Mouse (Mus musculus): ENCODE measurements at regions not wholly inside any gene's neighbourhood (a gene's known extent, or its start where the extent isn't known, plus 50 kb on each side); places are given as distances from the start of the nearest gene placed in this dataset.

DNA sequence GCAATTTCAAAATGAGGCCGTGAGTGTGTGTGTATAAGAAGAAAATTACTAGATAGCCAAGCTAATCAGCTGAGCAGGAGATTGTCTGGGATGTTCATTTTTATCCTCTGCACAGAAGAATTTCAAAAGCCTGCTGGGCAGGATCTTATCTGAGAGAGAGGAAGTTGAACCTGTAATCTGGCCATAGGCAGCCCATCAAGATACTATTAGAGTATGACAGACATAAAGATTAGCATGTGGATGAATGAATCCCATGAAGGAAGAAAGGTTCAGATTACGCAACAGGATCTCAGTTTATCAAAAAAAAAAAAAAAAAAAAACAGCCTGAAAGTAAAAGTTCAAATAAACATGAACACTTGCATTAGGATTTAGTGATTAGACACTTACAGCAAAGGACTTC lies 317.3 kb upstream of the C030005K15Rik start:
- WGBS, result 69% methylated on average over 2 of the region's 2 CpGs
- H3K9me3 ChIP-seq (ENCODE audit: control insufficient read depth, low read length), result no peaks in the 10 kb centered on the region
- H3K4me1 ChIP-seq (ENCODE audit: control insufficient read depth in 2 of 2, insufficient read depth in 2 of 2, low read length in 2 of 2), result no peaks in the 10 kb centered on the region; a peak in 1 of 4 replicates
- no peaks in the 10 kb centered on the region for H3K36me3 ChIP-seq (ENCODE audit: control insufficient read depth, insufficient read depth, low read length)
- ATAC-seq (ENCODE audit: insufficient number of reproducible peaks, insufficient read depth, low FRiP score, low read depth), result no peak
- no peak overlapping the region for H3K4me3 ChIP-seq (ENCODE audit: control insufficient read depth in 1 of 2, insufficient read depth in 1 of 2, low read depth in 1 of 2, low read length in 2 of 2)
- H3K27ac ChIP-seq (replicated peaks in 1 of 2; ENCODE audit: control insufficient read depth in 1 of 2, insufficient read depth in 1 of 2, low read depth in 2 of 2, low read length in 2 of 2), result no peak overlapping the region
- no peak overlapping the region for H3K4me2 ChIP-seq (ENCODE audit: low read length)
- H3K27me3 ChIP-seq (ENCODE audit: control insufficient read depth, insufficient read depth, low read length), result no peaks in the 10 kb centered on the region
- H3K9ac ChIP-seq (ENCODE audit: low read length), result no peak overlapping the region

DNA sequence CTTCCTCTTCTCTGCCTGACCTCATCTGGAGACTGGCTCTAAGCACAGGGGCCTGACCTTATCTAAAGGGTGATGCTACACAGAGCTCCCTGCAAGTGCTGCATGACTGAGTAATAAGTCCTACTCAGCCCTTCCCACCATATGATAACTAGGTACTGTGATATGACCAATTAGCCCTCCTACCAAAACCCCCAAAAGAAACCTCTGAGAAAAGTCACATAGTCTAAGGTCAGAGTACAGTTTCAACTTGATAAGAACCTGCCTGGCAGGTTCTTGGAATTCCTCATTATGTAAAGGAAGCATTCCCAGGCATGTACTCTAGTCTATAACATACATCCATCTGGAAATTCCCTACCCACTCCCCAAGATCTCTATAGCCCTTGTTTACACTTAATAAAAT lies 318.0 kb upstream of the C030005K15Rik start:
- no peaks in the 10 kb centered on the region for H3K9me3 ChIP-seq (ENCODE audit: control insufficient read depth, low read length)
- H3K27ac ChIP-seq (replicated peaks in 1 of 2; ENCODE audit: control insufficient read depth in 1 of 2, insufficient read depth in 1 of 2, low read depth in 2 of 2, low read length in 2 of 2), result no peak overlapping the region
- no peak overlapping the region for H3K9ac ChIP-seq (ENCODE audit: low read length)
- no peaks in the 10 kb centered on the region for H3K36me3 ChIP-seq (ENCODE audit: control insufficient read depth, insufficient read depth, low read length)
- no peak overlapping the region for H3K4me2 ChIP-seq (ENCODE audit: low read length)
- H3K4me1 ChIP-seq (ENCODE audit: control insufficient read depth in 2 of 2, insufficient read depth in 2 of 2, low read length in 2 of 2), result no peaks in the 10 kb centered on the region; a peak in 1 of 4 replicates
- no peak overlapping the region for H3K4me3 ChIP-seq (ENCODE audit: control insufficient read depth in 1 of 2, insufficient read depth in 1 of 2, low read depth in 1 of 2, low read length in 2 of 2)
- no peaks in the 10 kb centered on the region for H3K27me3 ChIP-seq (ENCODE audit: control insufficient read depth, insufficient read depth, low read length)
- ATAC-seq (ENCODE audit: insufficient number of reproducible peaks, insufficient read depth, low FRiP score, low read depth), result no peak

- no peak overlapping the region for H3K27ac ChIP-seq (replicated peaks in 1 of 2; ENCODE audit: control insufficient read depth in 1 of 2, insufficient read depth in 1 of 2, low read depth in 2 of 2, low read length in 2 of 2)
- WGBS, result 74% methylated on average over 2 of the region's 2 CpGs
- no peaks in the 10 kb centered on the region for H3K4me1 ChIP-seq (ENCODE audit: control insufficient read depth in 2 of 2, insufficient read depth in 2 of 2, low read length in 2 of 2)
- no peak overlapping the region for H3K4me2 ChIP-seq (ENCODE audit: low read length)
- no peak overlapping the region for H3K9ac ChIP-seq (ENCODE audit: low read length)
- H3K27me3 ChIP-seq (ENCODE audit: control insufficient read depth, insufficient read depth, low read length), result no peaks in the 10 kb centered on the region
- H3K4me3 ChIP-seq (ENCODE audit: control insufficient read depth in 1 of 2, insufficient read depth in 1 of 2, low read depth in 1 of 2, low read length in 2 of 2), result no peak overlapping the region
- no peaks in the 10 kb centered on the region for H3K9me3 ChIP-seq (ENCODE audit: control insufficient read depth, low read length)
- H3K36me3 ChIP-seq (ENCODE audit: control insufficient read depth, insufficient read depth, low read length), result no peaks in the 10 kb centered on the region
- ATAC-seq (ENCODE audit: insufficient number of reproducible peaks, insufficient read depth, low FRiP score, low read depth), result no peak
Observed at GRCm38 (mm10) chr10:98073432-98073831, 346.9 kb upstream of the C030005K15Rik start.

GRCm38 (mm10) chr10:98084881-98085280 lies 358.3 kb upstream of the C030005K15Rik start:
- 54% methylated on average over 2 of the region's 2 CpGs for WGBS

DNA sequence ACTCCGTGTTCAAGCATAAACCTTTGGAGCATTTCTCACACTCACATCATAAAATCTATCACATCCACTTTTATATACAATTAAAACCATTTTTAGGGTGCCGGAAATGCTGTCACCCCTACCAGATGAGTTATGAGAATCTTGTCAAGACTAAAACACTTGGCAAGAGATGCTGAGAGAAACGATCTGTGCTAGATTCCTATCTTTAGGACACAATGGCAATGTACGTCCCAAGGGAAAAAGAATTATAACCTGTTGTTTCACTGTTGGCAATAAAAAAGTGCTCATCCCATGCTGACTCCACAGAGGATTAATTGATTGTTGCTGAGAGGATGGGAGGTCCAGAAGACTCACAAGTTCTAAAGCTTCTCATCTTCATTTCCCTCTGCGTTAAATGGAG lies 389.7 kb upstream of the C030005K15Rik start:
- H3K27me3 ChIP-seq (ENCODE audit: control insufficient read depth, insufficient read depth, low read length), result no peaks in the 10 kb centered on the region
- no peaks in the 10 kb centered on the region for H3K4me1 ChIP-seq (ENCODE audit: control insufficient read depth in 2 of 2, insufficient read depth in 2 of 2, low read length in 2 of 2)
- H3K4me3 ChIP-seq (ENCODE audit: control insufficient read depth in 1 of 2, insufficient read depth in 1 of 2, low read depth in 1 of 2, low read length in 2 of 2), result no peak overlapping the region
- H3K4me2 ChIP-seq (ENCODE audit: low read length), result no peak overlapping the region
- H3K27ac ChIP-seq (replicated peaks in 1 of 2; ENCODE audit: control insufficient read depth in 1 of 2, insufficient read depth in 1 of 2, low read depth in 2 of 2, low read length in 2 of 2), result no peak overlapping the region
- H3K36me3 ChIP-seq (ENCODE audit: control insufficient read depth, insufficient read depth, low read length), result no peaks in the 10 kb centered on the region
- no peaks in the 10 kb centered on the region for H3K9me3 ChIP-seq (ENCODE audit: control insufficient read depth, low read length)
- WGBS, result 82% methylated on average over 5 of the region's 5 CpGs
- H3K9ac ChIP-seq (ENCODE audit: low read length), result no peak overlapping the region
- ATAC-seq (ENCODE audit: insufficient number of reproducible peaks, insufficient read depth, low FRiP score, low read depth), result no peak

More at GRCm38 (mm10) chr10:98084881-98085280, 358.3 kb upstream of the C030005K15Rik start:
- Histone ChIP-seq H3K9ac (ENCODE audit: low read length) (no peak overlapping the region), H3K27ac (replicated peaks in 1 of 2; ENCODE audit: control insufficient read depth in 1 of 2, insufficient read depth in 1 of 2, low read depth in 2 of 2, low read length in 2 of 2) (no peak overlapping the region), H3K9me3 (ENCODE audit: control insufficient read depth, low read length) (no peaks in the 10 kb centered on the region), H3K4me2 (ENCODE audit: low read length) (no peak overlapping the region), H3K4me3 (ENCODE audit: control insufficient read depth in 1 of 2, insufficient read depth in 1 of 2, low read depth in 1 of 2, low read length in 2 of 2) (no peak overlapping the region), H3K27me3 (ENCODE audit: control insufficient read depth, insufficient read depth, low read length) (no peaks in the 10 kb centered on the region), H3K36me3 (ENCODE audit: control insufficient read depth, insufficient read depth, low read length) (no peaks in the 10 kb centered on the region), H3K4me1 (ENCODE audit: control insufficient read depth in 2 of 2, insufficient read depth in 2 of 2, low read length in 2 of 2) (no peaks in the 10 kb centered on the region)
- ATAC-seq (ENCODE audit: insufficient number of reproducible peaks, insufficient read depth, low FRiP score, low read depth), result no peak

GRCm38 (mm10) chr10:98125713-98126112 lies 399.2 kb upstream of the C030005K15Rik start:
- Histone ChIP-seq H3K4me3 (ENCODE audit: control insufficient read depth in 1 of 2, insufficient read depth in 1 of 2, low read depth in 1 of 2, low read length in 2 of 2) (no peak overlapping the region), H3K27me3 (ENCODE audit: control insufficient read depth, insufficient read depth, low read length) (no peaks in the 10 kb centered on the region), H3K27ac (replicated peaks in 1 of 2; ENCODE audit: control insufficient read depth in 1 of 2, insufficient read depth in 1 of 2, low read depth in 2 of 2, low read length in 2 of 2) (no peak overlapping the region), H3K36me3 (ENCODE audit: control insufficient read depth, insufficient read depth, low read length) (no peaks in the 10 kb centered on the region), H3K4me2 (ENCODE audit: low read length) (no peak overlapping the region), H3K9me3 (ENCODE audit: control insufficient read depth, low read length) (no peaks in the 10 kb centered on the region), H3K9ac (ENCODE audit: low read length) (no peak overlapping the region), H3K4me1 (ENCODE audit: control insufficient read depth in 2 of 2, insufficient read depth in 2 of 2, low read length in 2 of 2) (no peaks in the 10 kb centered on the region)
- 94% methylated on average over 1 of the region's 1 CpGs for WGBS
- ATAC-seq (ENCODE audit: insufficient number of reproducible peaks, insufficient read depth, low FRiP score, low read depth), result no peak

DNA sequence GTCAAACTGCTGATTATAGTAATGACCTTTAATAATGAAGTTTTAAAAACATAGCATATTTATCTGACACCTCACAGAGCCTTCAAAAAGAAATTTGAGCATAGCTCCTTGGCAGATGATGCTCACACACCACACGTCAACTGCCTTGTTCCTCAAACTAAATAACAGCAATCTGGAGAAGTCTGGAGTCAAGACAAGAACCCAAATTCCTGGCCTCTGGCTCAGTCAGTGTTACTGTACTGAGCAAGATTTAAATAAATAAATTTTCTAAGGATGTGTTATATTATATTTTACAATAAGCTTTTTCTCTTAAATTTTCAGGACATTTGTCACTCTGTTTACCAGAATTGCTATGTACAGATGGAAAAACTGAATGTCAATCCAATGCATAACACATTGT lies 408.5 kb upstream of the C030005K15Rik start:
- no peaks in the 10 kb centered on the region for H3K27me3 ChIP-seq (ENCODE audit: control insufficient read depth, insufficient read depth, low read length)
- no peak overlapping the region for H3K27ac ChIP-seq (replicated peaks in 1 of 2; ENCODE audit: control insufficient read depth in 1 of 2, insufficient read depth in 1 of 2, low read depth in 2 of 2, low read length in 2 of 2)
- no peak overlapping the region for H3K4me3 ChIP-seq (ENCODE audit: control insufficient read depth in 1 of 2, insufficient read depth in 1 of 2, low read depth in 1 of 2, low read length in 2 of 2)
- ATAC-seq (ENCODE audit: insufficient number of reproducible peaks, insufficient read depth, low FRiP score, low read depth), result no peak
- no peak overlapping the region for H3K9ac ChIP-seq (ENCODE audit: low read length)
- no peak overlapping the region for H3K4me2 ChIP-seq (ENCODE audit: low read length)
- 68% methylated on average over 1 of the region's 1 CpGs for WGBS
- H3K9me3 ChIP-seq (ENCODE audit: control insufficient read depth, low read length), result no peaks in the 10 kb centered on the region
- peaks cover 0 to 4% of the 10 kb centered on the region in 2 experiments; a peak in 1 of 4 replicates for H3K4me1 ChIP-seq (ENCODE audit: control insufficient read depth in 2 of 2, insufficient read depth in 2 of 2, low read length in 2 of 2)
- H3K36me3 ChIP-seq (ENCODE audit: control insufficient read depth, insufficient read depth, low read length), result no peaks in the 10 kb centered on the region

- Histone ChIP-seq H3K4me1 (ENCODE audit: control insufficient read depth in 2 of 2, insufficient read depth in 2 of 2, low read length in 2 of 2) (no peaks in the 10 kb centered on the region), H3K4me2 (ENCODE audit: low read length) (no peak overlapping the region), H3K27me3 (ENCODE audit: control insufficient read depth, insufficient read depth, low read length) (no peaks in the 10 kb centered on the region), H3K27ac (replicated peaks in 1 of 2; ENCODE audit: control insufficient read depth in 1 of 2, insufficient read depth in 1 of 2, low read depth in 2 of 2, low read length in 2 of 2) (no peak overlapping the region), H3K36me3 (ENCODE audit: control insufficient read depth, insufficient read depth, low read length) (no peaks in the 10 kb centered on the region), H3K9me3 (ENCODE audit: control insufficient read depth, low read length) (no peaks in the 10 kb centered on the region), H3K9ac (ENCODE audit: low read length) (no peak overlapping the region), H3K4me3 (ENCODE audit: control insufficient read depth in 1 of 2, insufficient read depth in 1 of 2, low read depth in 1 of 2, low read length in 2 of 2) (no peak overlapping the region)
- no peak for ATAC-seq (ENCODE audit: insufficient number of reproducible peaks, insufficient read depth, low FRiP score, low read depth)
- 67% methylated on average over 1 of the region's 1 CpGs for WGBS
Observed at GRCm38 (mm10) chr10:98145773-98146172, 419.2 kb upstream of the C030005K15Rik start.
